7 mouse cellular contexts compared by ENCODE assay signal in the genomic region with DNA sequence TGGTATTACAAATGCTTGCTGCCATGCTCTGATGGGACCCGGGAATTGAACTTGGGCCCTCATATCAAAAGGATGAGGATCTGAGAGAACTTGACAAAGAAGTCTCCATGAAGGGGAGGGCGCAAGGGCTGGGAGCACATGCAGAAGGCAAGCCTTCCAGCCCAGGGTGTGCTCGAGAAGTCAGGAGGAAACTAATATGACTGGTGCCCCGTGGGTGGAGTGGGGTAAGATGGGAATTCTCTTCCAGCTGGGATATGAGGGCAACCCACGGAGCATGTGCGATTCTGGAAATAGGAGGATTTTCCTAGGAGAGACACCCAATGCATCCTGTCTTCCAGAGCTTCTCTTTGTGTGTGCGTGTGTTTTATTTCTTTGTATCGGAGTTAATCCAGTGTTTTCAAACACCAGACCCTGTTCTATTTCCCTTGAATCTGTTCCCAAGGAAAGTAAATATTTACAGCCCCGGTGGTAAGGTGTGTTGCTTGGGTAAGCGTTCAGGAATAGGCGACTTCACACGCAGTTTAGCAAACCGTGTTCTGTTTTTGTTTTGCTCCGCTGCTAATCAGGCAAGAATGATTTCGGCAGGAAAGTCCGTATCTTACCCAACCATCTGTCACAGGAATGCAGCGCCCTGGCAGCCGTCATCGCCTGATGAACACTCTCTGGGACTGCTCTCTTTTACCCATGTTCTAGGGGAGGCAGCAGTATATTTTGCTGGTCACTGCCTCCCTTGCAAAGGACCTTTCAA. TPM values are rescaled to one million over a fixed set of nuclear protein-coding genes. Genes with fewer than 3 reads are reported as not detected.
DNase-seq lines count a peak whose midpoint lies in the region; ATAC-seq lines count a peak whose summit lies in the region.

No protein-coding gene starts in this region.

- no peak overlapping the region for H3K4me2 ChIP-seq in forebrain, embryonic 15.5 days (replicated peaks)
- H3K4me2 ChIP-seq in kidney, embryonic 16.5 days (replicated peaks; ENCODE audit: low read depth, low read length), result peak overlapping the region; percentile 39
- peak overlapping the region; percentile 4; the same call in 1 of the 2 replicates for H3K4me2 ChIP-seq in lung, embryonic 16.5 days (ENCODE audit: low read depth, low read length)
- peak overlapping the region; percentile 17 for H3K4me2 ChIP-seq in stomach, embryonic 15.5 days

- peaks cover 14% of the 10 kb centered on the region; the same call in 1 of the 2 replicates for H3K4me1 ChIP-seq in brown adipose tissue, adult 24 weeks (ENCODE audit: control insufficient read depth, insufficient read depth, insufficient read length, low read length)
- 0 out of 2 replicates have a peak, but pooled peaks cover 3% of the 10 kb centered on the region for H3K4me1 ChIP-seq in forebrain, embryonic 15.5 days
- H3K4me1 ChIP-seq in kidney, embryonic 16.5 days (ENCODE audit: insufficient read depth, low read length), result peaks cover 49% of the 10 kb centered on the region
- H3K4me1 ChIP-seq in lung, embryonic 16.5 days (replicated peaks; ENCODE audit: control insufficient read depth, insufficient read depth, low read length), result peaks cover 10% of the 10 kb centered on the region; the same call in 1 of the 2 replicates
- H3K4me1 ChIP-seq in stomach, embryonic 15.5 days, result peaks cover 32% of the 10 kb centered on the region

- peak; percentile 43 to 47 for DNase-seq in cerebellum, adult 18-20 months
- no peak for DNase-seq in T-cell, adult 2 months (ENCODE audit: low spot score)

- no peaks in the 10 kb centered on the region for H3K36me3 ChIP-seq in forebrain, embryonic 15.5 days
- peaks cover 8% of the 10 kb centered on the region; the same call in 1 of the 2 replicates for H3K36me3 ChIP-seq in kidney, embryonic 16.5 days (ENCODE audit: insufficient read depth, low read length)
- no peaks in the 10 kb centered on the region for H3K36me3 ChIP-seq in lung, embryonic 16.5 days (ENCODE audit: control insufficient read depth, insufficient read depth, low read length)
- no peaks in the 10 kb centered on the region for H3K36me3 ChIP-seq in stomach, embryonic 15.5 days

- H3K9ac ChIP-seq in forebrain, embryonic 15.5 days (replicated peaks), result no peak overlapping the region
- H3K9ac ChIP-seq in kidney, embryonic 16.5 days (replicated peaks; ENCODE audit: low read length), result peak overlapping the region; percentile 54
- H3K9ac ChIP-seq in lung, embryonic 16.5 days (ENCODE audit: low read length), result no peak overlapping the region
- no peak overlapping the region for H3K9ac ChIP-seq in stomach, embryonic 15.5 days

- peak overlapping the region; percentile 4; the same call in 1 of the 2 replicates for H3K4me3 ChIP-seq in brown adipose tissue, adult 24 weeks (ENCODE audit: insufficient read depth, low read depth, low read length)
- no peak overlapping the region for H3K4me3 ChIP-seq in forebrain, embryonic 15.5 days
- 0 out of 2 replicates have a peak overlapping the region, but pooled peaks have one; percentile 3 for H3K4me3 ChIP-seq in kidney, embryonic 16.5 days (ENCODE audit: low read length)
- no peak overlapping the region for H3K4me3 ChIP-seq in lung, embryonic 16.5 days (ENCODE audit: low read length)
- no peak overlapping the region for H3K4me3 ChIP-seq in stomach, embryonic 15.5 days (replicated peaks)

- ATAC-seq in forebrain, embryonic 15.5 days (replicated peaks), result 0 out of 2 replicates have a peak, but pooled peaks have one; percentile 51
- peak; percentile 35; the same call in 1 of the 2 replicates for ATAC-seq in kidney, embryonic 16.5 days (ENCODE audit: low FRiP score, low TSS enrichment)
- ATAC-seq in lung, embryonic 16.5 days (ENCODE audit: low read depth), result peak; percentile 18; the same call in 1 of the 2 replicates
- ATAC-seq in stomach, embryonic 15.5 days (ENCODE audit: insufficient read depth, low FRiP score, low read depth), result peak; percentile 77

- H3K9me3 ChIP-seq in forebrain, embryonic 15.5 days, result no peaks in the 10 kb centered on the region
- no peaks in the 10 kb centered on the region for H3K9me3 ChIP-seq in kidney, embryonic 16.5 days (ENCODE audit: low read length)
- no peaks in the 10 kb centered on the region for H3K9me3 ChIP-seq in lung, embryonic 16.5 days (ENCODE audit: control insufficient read depth, low read length)
- H3K9me3 ChIP-seq in stomach, embryonic 15.5 days, result no peaks in the 10 kb centered on the region

- no peak overlapping the region; the same call in 1 of the 2 replicates for H3K27ac ChIP-seq in brown adipose tissue, adult 24 weeks (replicated peaks; ENCODE audit: low read depth, low read length)
- H3K27ac ChIP-seq in forebrain, embryonic 15.5 days (replicated peaks), result no peak overlapping the region
- peak overlapping the region; percentile 64 for H3K27ac ChIP-seq in kidney, embryonic 16.5 days (ENCODE audit: low read length)
- H3K27ac ChIP-seq in lung, embryonic 16.5 days (ENCODE audit: low read length), result no peak overlapping the region
- peak overlapping the region; percentile 61; the same call in 1 of the 2 replicates for H3K27ac ChIP-seq in stomach, embryonic 15.5 days

- WGBS in forebrain, embryonic 15.5 days, result 35% methylated on average over 19 of the region's 19 CpGs
- 15% methylated on average over 19 of the region's 19 CpGs for WGBS in kidney, embryonic 16.5 days
- 34% methylated on average over 19 of the region's 19 CpGs for WGBS in lung, embryonic 16.5 days
- 23% methylated on average over 19 of the region's 19 CpGs for WGBS in stomach, embryonic 15.5 days

- no peaks in the 10 kb centered on the region for H3K27me3 ChIP-seq in forebrain, embryonic 15.5 days
- H3K27me3 ChIP-seq in kidney, embryonic 16.5 days (ENCODE audit: insufficient read depth, low read length), result no peaks in the 10 kb centered on the region
- H3K27me3 ChIP-seq in lung, embryonic 16.5 days (ENCODE audit: control insufficient read depth, insufficient read depth, low read depth, low read length), result no peaks in the 10 kb centered on the region
- H3K27me3 ChIP-seq in stomach, embryonic 15.5 days (replicated peaks), result no peaks in the 10 kb centered on the region

RNA-seq across cellular contexts. Expression of a gene that starts 28.4 kb away (rescaled TPM):
- polyA plus RNA-seq in brown adipose tissue, adult 24 weeks (2012; ENCODE audit: insufficient read depth, insufficient read length, missing spikeins), result 10.1 and 14.1 TPM in 2 replicates
- polyA plus RNA-seq in forebrain, embryonic 15.5 days (2015; fragmentation: Nextera tagmentation; extraction: Ambion mirVana), result 0.64 and 0.96 TPM in 2 replicates
- polyA plus RNA-seq in kidney, embryonic 16.5 days (2015; fragmentation: Nextera tagmentation; extraction: Ambion mirVana), result 16.1 and 17.0 TPM in 2 replicates
- 7.4 and 7.9 TPM in 2 replicates for polyA plus RNA-seq in lung, embryonic 16.5 days (2015; fragmentation: Nextera tagmentation; extraction: Ambion mirVana)
- polyA plus RNA-seq in stomach, embryonic 15.5 days (2015; fragmentation: Nextera tagmentation; extraction: Ambion mirVana), result 7.6 and 10.0 TPM in 2 replicates

Comparison
In these comparisons a context has a peak if more than half of its experiments do, and no peak if none do; other contexts are left out.
1. H3K27ac ChIP-seq: peak in kidney, embryonic 16.5 days (single experiment) and stomach, embryonic 15.5 days (single experiment); none in brown adipose tissue, adult 24 weeks (single experiment), forebrain, embryonic 15.5 days (single experiment) and lung, embryonic 16.5 days (single experiment).
2. H3K4me3 ChIP-seq: peak in brown adipose tissue, adult 24 weeks (single experiment) and kidney, embryonic 16.5 days (single experiment); none in forebrain, embryonic 15.5 days (single experiment), lung, embryonic 16.5 days (single experiment) and stomach, embryonic 15.5 days (single experiment).
3. ATAC-seq: peak in every context shown above with its lines; median percentile 77 in stomach, embryonic 15.5 days; 51 in forebrain, embryonic 15.5 days; 35 in kidney, embryonic 16.5 days; 18 in lung, embryonic 16.5 days.